Mouse (Mus musculus) liver, adult 2 months (tissue): ENCODE measurements at regions not wholly inside any gene's neighbourhood (a gene's known extent, or its start where the extent isn't known, plus 50 kb on each side); places are given as distances from the start of the nearest gene placed in this dataset.

Experiments
- DNase-seq: peaks from one replicate; pipeline ENCODE4 v3.0.0-alpha.2; 2011; ENCODE audit warnings: low read depth, low spot score; ENCODE audit errors: extremely low read depth
- H3K27ac ChIP-seq: fragments of 200-500 bp; replicated peaks from 2 replicates; pipeline ENCODE4 v1.5.1; 2012; ENCODE audit warnings: low read depth, mild to moderate bottlenecking, control low read depth, inconsistent platforms, low read length; ENCODE audit not compliant: insufficient read depth
- H3K27me3 ChIP-seq: fragments of 200-500 bp; 2 replicates; pipeline ENCODE4 v1.6.1; 2012; ENCODE audit warnings: mild to moderate bottlenecking, moderate library complexity, low read length, inconsistent platforms; ENCODE audit not compliant: control insufficient read depth, insufficient read depth
- H3K36me3 ChIP-seq: fragments of 200-500 bp; 2 replicates; pipeline ENCODE4 v1.6.1; 2012; ENCODE audit warnings: low read length, inconsistent platforms; ENCODE audit not compliant: control insufficient read depth, insufficient read depth
- H3K4me1 ChIP-seq: fragments of 200-500 bp; 2 replicates; pipeline ENCODE4 v1.6.1; 2011; ENCODE audit warnings: low read length; ENCODE audit not compliant: control insufficient read depth, insufficient read depth
- H3K4me3 ChIP-seq: fragments of 200-500 bp; 2 replicates; pipeline ENCODE4 v1.5.1; 2011; ENCODE audit warnings: low read depth, mild to moderate bottlenecking, control low read depth, low read length, moderate library complexity; ENCODE audit not compliant: insufficient read depth
- H3K79me2 ChIP-seq: fragments of 200-500 bp; 2 replicates; pipeline ENCODE4 v1.6.1; 2012; ENCODE audit warnings: inconsistent platforms, mild to moderate bottlenecking, low read length, moderate library complexity; ENCODE audit not compliant: control insufficient read depth, insufficient read depth
- H3K9ac ChIP-seq: fragments of 200-500 bp; 2 replicates; pipeline ENCODE4 v1.6.1; 2012; ENCODE audit warnings: low read depth, mild to moderate bottlenecking, control low read depth, inconsistent platforms, low read length
- CTCF ChIP-seq: fragments of 200-500 bp; IDR thresholded peaks from 2 replicates; pipeline ENCODE4 v1.5.1; 2011; ENCODE audit warnings: low read depth, low read length, control low read depth
- POLR2A ChIP-seq: fragments of 200-500 bp; IDR thresholded peaks from 2 replicates; pipeline ENCODE4 v1.6.1; 2011; ENCODE audit warnings: low read length, control low read depth; ENCODE audit not compliant: insufficient read depth; ENCODE audit errors: extremely low read depth
- WGBS: fragments of 180-500 bp; shearing (Covaris S2); methylation state at CpG from one replicate; pipeline ENCODE4 v1.1.7; 2018; 5-methylcytosine and 5-hydroxymethylcytosine counted together

DNA sequence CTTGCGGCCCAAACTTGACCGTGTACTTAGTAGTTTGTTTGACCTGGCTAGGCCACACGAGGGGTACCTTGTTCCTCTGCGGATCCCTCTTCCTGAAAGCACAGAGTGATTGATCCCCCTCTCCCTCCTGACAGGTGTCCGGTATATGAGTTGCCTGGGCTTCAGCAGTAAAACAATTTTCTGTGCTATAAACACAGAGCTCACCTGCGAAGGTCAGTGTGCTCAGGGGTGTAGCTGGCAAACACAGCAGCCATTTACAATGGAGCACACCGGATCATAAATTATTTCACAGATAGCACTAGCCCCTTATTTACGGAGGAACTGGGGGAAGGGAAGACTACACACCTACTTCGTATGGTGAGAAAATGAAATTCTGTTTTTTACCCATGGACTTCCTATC lies 92.5 kb upstream of the Klf4 start:
- Histone ChIP-seq H3K79me2 (no peaks in the 10 kb centered on the region), H3K4me1 (no peaks in the 10 kb centered on the region), H3K9ac (no peak overlapping the region), H3K36me3 (no peaks in the 10 kb centered on the region), H3K27me3 (no peaks in the 10 kb centered on the region), H3K4me3 (no peak overlapping the region), H3K27ac (no peak overlapping the region)
- 95% methylated on average over 9 of the region's 9 CpGs for WGBS
- TF ChIP-seq CTCF (no peak), POLR2A (no peak)
- no peak for DNase-seq

DNA sequence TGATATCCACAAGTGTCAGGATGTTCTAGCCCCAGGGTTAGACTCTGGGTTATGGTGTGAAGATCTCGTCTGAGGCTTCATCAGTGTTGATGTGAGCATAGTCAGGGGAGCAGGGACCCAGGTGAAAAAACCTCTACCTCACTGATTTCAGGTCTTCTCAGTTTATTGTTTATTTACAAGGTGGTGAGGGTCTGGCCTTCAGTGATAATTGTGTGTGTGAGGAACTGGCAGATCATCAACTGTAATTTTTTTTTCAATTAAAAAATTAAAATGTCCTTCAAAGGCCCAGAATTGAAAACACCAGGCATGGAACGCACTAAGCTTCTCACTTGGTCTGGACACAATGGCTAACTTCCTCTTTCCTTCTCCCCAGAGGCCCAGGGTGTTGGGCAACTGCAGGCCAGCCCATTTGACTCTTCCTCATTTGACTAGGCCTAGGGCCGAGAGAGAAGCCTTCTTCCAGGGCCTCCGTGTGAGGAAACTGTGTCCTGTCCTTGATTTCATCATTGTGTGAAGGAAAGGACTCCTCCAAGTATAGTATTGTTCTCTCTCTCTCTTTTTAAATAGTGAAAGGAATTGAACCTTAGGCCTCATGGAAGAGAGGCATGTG lies 91.0 kb upstream of the Klf4 start:
- Histone ChIP-seq H3K4me1 (no peaks in the 10 kb centered on the region), H3K27ac (no peak overlapping the region), H3K36me3 (no peaks in the 10 kb centered on the region), H3K9ac (no peak overlapping the region), H3K27me3 (no peaks in the 10 kb centered on the region), H3K4me3 (no peak overlapping the region), H3K79me2 (no peaks in the 10 kb centered on the region)
- WGBS: 75% methylated on average over 4 of the region's 4 CpGs
- TF ChIP-seq CTCF: no peak
- peak; percentile 39 for DNase-seq

- no peaks in the 10 kb centered on the region for H3K4me1 ChIP-seq
- H3K4me3 ChIP-seq: no peak overlapping the region
- no peaks in the 10 kb centered on the region for H3K36me3 ChIP-seq
- H3K27me3 ChIP-seq: no peaks in the 10 kb centered on the region
- no peak for TF ChIP-seq CTCF
- TF ChIP-seq POLR2A: no peak
- no peak overlapping the region for H3K9ac ChIP-seq
- no peaks in the 10 kb centered on the region for H3K79me2 ChIP-seq
- DNase-seq: no peak
- no peak overlapping the region for H3K27ac ChIP-seq
- WGBS: 88% methylated on average over 4 of the region's 4 CpGs
Measured at GRCm38 (mm10) chr4:55622651-55623050, 90.4 kb upstream of the Klf4 start.

DNA sequence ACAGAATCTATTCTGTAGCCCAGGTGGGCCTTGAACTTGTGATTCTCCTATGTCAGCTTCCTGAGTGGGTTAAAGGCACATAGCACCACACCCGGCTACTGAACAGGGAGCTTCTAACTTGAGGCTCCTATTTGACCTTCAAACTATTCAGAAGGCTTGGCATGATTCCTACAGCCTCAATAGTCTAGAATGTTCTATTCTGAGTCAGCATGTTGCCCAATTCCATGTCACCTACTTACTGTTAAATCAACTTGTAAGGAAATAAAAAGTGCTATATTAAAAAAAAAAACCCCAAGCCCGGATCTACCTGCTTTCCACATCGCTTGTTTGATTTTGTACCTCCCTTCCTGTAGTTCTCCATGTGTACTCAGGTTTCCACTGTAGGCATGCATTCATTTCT lies 87.6 kb upstream of the Klf4 start:
- Histone ChIP-seq H3K4me1 (no peaks in the 10 kb centered on the region), H3K9ac (no peak overlapping the region), H3K27ac (no peak overlapping the region), H3K79me2 (no peaks in the 10 kb centered on the region), H3K36me3 (no peaks in the 10 kb centered on the region), H3K4me3 (no peak overlapping the region), H3K27me3 (peaks cover 5% of the 10 kb centered on the region; the same call in 1 of the 2 replicates)
- 86% methylated on average over 3 of the region's 3 CpGs for WGBS
- TF ChIP-seq CTCF: no peak
- no peak for TF ChIP-seq POLR2A
- DNase-seq: no peak

- H3K4me3 ChIP-seq: no peak overlapping the region
- H3K79me2 ChIP-seq: no peaks in the 10 kb centered on the region
- no peak overlapping the region for H3K27ac ChIP-seq
- H3K36me3 ChIP-seq: no peaks in the 10 kb centered on the region
- TF ChIP-seq POLR2A (no peak), CTCF (no peak)
- H3K9ac ChIP-seq: no peak overlapping the region
- no peaks in the 10 kb centered on the region for H3K4me1 ChIP-seq
- 67% methylated on average over 6 of the region's 6 CpGs for WGBS
- H3K27me3 ChIP-seq: peaks cover 7% of the 10 kb centered on the region; the same call in 1 of the 2 replicates
- DNase-seq: no peak
Measured at GRCm38 (mm10) chr4:55615808-55616207, 83.5 kb upstream of the Klf4 start.

DNA sequence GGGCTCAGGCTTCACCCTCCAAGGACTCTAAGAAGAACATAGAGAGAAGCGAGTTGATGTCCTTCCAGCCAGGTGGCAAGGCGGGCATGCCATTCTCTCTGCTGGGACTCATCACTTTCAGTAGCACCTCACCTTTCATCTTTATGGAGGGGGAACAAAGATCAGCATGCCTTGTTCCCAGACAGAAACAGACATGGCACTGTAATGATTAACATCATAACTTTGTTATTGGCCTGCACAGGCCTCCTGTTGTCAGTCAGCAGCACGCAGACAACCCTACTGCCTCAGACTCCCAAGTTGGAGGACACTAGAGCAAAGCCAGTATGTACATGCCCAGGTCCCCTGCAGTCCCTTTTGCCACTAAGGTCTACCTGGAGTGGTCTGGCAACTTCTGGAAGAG lies 81.3 kb upstream of the Klf4 start:
- peaks cover 7% of the 10 kb centered on the region; the same call in 1 of the 2 replicates for H3K27me3 ChIP-seq
- no peaks in the 10 kb centered on the region for H3K4me1 ChIP-seq
- no peaks in the 10 kb centered on the region for H3K79me2 ChIP-seq
- DNase-seq: no peak
- no peak overlapping the region for H3K4me3 ChIP-seq
- no peak for TF ChIP-seq POLR2A
- TF ChIP-seq CTCF: no peak
- WGBS: 84% methylated on average over 3 of the region's 3 CpGs
- no peaks in the 10 kb centered on the region for H3K36me3 ChIP-seq
- H3K9ac ChIP-seq: no peak overlapping the region
- H3K27ac ChIP-seq: no peak overlapping the region
